Mouse (Mus musculus): ENCODE results near the gene Rem2. TPM values are rescaled to one million over a fixed set of nuclear protein-coding genes. Genes with fewer than 3 reads are reported as not detected.

Rem2 gene
- polyA plus RNA-seq, 1 experiment from 2014 or later, result 40.2 TPM

DNA sequence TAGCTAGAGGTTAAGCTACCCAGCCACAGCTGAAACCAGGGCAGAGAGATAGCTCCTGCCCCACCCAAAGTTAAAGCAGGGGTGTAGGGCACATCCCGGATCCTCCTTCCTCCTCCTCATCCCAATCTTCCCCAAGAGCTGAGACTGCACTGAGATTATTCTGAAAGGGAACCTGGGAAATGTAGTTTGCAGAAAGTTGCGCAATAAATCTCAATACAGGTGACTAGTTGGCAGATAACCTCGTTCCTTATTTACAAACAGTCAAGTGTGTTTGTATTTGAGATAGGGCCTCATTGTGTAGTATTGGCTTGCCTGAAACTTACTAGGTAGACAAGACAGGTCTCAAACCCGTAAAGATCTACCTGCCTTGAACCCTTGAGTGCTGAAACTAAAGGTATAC lies 13.8 kb upstream of the Rem2 start:
- Histone ChIP-seq H3K4me1 (replicated peaks) (peaks cover 20% of the 10 kb centered on the region), H3K36me3 (peaks cover 13% of the 10 kb centered on the region; the same call in 1 of the 2 replicates), H3K9me3 (no peaks in the 10 kb centered on the region), H3K4me3 (no peak overlapping the region), H3K27me3 (ENCODE audit: insufficient read depth, poor library complexity, severe bottlenecking) (no peaks in the 10 kb centered on the region), H3K27ac (no peak overlapping the region)
- no peak for DNase-seq (ENCODE audit: low spot score)
- 79% methylated on average over 4 of the region's 4 CpGs for WGBS

DNA sequence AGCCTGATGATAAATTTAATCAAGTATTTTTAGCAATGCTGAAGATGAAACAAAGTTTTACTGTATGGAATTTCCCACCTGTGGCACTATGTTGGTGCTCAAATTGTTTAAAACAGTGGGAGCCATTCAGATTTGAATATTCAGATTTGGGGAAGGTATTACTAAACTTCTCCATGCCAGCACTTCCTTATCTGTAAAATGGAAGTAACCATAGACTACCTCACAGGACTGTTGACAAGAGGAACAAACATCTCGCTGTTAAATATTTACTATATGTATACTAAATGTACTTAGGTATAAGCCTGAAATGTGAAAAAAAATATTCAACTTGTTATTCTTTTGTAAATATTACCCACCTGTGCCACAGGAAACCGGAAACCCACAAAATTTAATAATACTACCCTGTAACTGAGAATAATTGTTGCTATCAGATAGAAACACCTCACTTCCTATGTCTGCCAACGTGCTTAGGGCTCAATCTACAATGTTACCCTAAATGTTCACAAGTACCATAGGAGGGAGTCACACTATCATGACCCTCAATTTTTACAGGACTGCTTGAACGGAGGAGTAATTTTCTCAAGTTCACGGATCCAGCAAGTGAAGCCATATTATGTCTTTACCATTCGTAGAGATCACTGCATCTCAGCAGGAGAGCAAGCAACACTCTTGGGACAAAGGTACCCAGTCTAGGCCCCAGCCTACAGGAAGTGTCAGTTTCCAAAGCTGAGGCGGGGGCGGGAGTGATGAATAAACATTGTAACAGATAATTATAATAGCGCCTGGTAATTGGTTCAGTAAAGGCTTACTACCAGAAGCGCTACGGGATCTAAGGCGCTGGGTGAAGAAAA lies 12.6 kb upstream of the Rem2 start:
- Histone ChIP-seq H3K36me3 (peaks cover 25% of the 10 kb centered on the region), H3K27me3 (ENCODE audit: insufficient read depth, poor library complexity, severe bottlenecking) (no peaks in the 10 kb centered on the region), H3K9me3 (no peaks in the 10 kb centered on the region), H3K27ac (peak overlapping the region; percentile 91), H3K4me1 (replicated peaks) (peaks cover 22% of the 10 kb centered on the region), H3K4me3 (peak overlapping the region; percentile 85)
- no peak for DNase-seq (ENCODE audit: low spot score)
- 17% methylated on average over 12 of the region's 12 CpGs for WGBS

DNA sequence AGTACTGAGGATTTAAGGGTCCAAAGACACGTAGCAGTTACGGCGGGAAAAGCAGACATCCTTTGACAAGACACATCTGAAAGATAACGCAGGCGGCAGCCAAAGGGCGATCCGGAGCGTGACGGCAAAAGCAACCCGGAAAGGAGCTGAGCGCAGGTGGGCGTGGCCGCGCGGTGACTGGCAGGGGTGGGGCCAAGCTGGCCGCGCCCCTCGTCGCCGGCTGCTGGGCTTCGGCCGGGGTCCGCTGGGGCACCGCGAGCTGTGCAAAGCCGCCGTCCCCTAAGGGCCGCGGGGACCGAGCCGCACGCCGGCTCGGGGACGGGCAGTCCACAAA lies 12.0 kb upstream of the Rem2 start, which contains the start of gene Lrp10:
Gene Lrp10 (plus strand): TSS at position 179 of the 334 bp plus-strand sequence.
- H3K4me1 ChIP-seq (replicated peaks), result peaks cover 22% of the 10 kb centered on the region
- under 1% methylated on average over 35 of the region's 35 CpGs for WGBS
- H3K27me3 ChIP-seq (ENCODE audit: insufficient read depth, poor library complexity, severe bottlenecking), result no peaks in the 10 kb centered on the region
- peak; percentile 92 for DNase-seq (ENCODE audit: low spot score)
- H3K27ac ChIP-seq, result peak within 1 kb of the TSS; percentile 91
- H3K4me3 ChIP-seq, result peak within 1 kb of the TSS; percentile 85
- no peaks in the 10 kb centered on the region for H3K9me3 ChIP-seq
- peaks cover 31% of the 10 kb centered on the region for H3K36me3 ChIP-seq

DNA sequence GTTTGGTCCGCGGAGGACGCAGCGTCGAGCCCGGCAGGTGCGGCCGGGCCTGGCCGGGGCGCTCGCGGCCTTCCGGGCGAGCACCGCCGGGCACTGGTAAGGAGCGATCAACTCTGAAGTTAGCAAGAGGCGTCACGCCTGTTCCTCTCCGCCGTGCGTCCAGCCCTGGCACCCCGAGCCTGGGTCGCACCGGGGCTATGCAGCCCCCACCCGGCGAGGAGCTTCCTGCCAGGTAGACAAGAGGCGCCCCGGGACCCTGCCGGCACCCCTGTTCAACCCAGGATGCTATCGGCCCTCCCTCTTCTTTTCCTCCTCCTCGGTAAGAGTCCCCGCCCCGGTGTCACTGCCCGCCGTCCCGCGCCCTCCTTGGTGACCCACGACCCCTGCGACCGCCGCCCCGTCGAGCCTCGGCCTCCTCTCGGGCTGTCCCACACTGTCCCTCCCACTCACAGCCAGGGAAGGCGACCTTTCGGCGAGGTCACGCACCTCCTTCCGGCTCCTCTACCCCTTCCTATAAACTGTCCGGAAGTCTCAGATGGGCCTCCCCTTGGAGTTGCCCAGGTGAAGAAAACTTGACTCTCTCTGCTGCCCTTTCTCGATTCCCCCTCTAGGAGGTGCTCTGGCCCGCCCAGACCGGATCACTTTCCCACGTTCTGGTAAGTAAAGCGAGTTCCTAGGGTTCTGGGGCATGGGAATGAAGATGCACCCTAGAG lies 11.5 kb upstream of the Rem2 start:
- peak overlapping the region; percentile 91 for H3K27ac ChIP-seq
- H3K9me3 ChIP-seq, result no peaks in the 10 kb centered on the region
- H3K4me1 ChIP-seq (replicated peaks), result peaks cover 22% of the 10 kb centered on the region
- H3K36me3 ChIP-seq, result peaks cover 36% of the 10 kb centered on the region
- under 1% methylated on average over 57 of the region's 57 CpGs for WGBS
- peak; percentile 79 for DNase-seq (ENCODE audit: low spot score)
- no peaks in the 10 kb centered on the region for H3K27me3 ChIP-seq (ENCODE audit: insufficient read depth, poor library complexity, severe bottlenecking)
- H3K4me3 ChIP-seq, result peak overlapping the region; percentile 85

DNA sequence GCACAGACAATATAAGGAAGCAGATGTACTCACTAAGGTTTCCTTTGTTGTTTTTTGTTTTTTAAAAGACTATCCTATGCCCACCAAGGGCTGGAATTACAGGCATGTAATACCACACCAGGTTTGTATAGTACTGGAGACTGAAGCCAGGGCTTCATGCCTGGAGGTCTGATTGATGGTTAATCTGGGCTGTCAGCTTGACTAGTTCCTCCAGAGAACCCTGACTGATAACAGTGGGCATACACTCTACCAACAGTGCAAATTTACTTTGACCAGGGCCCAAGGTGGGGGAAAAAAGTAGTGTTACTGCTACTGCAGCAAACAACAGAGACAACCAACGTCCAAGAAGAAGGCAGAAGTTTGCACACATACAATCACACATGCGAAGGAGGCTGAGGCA lies 4.4 kb upstream of the Rem2 start:
- no peak for DNase-seq (ENCODE audit: low spot score)
- Histone ChIP-seq H3K36me3 (peaks cover 48% of the 10 kb centered on the region), H3K4me3 (no peak overlapping the region), H3K27me3 (ENCODE audit: insufficient read depth, poor library complexity, severe bottlenecking) (peaks cover 8% of the 10 kb centered on the region; the same call in 1 of the 2 replicates), H3K4me1 (replicated peaks) (peaks cover 16% of the 10 kb centered on the region), H3K9me3 (no peaks in the 10 kb centered on the region), H3K27ac (no peak overlapping the region; the same call in 1 of the 2 replicates)
- WGBS, result 80% methylated on average over 2 of the region's 2 CpGs

DNA sequence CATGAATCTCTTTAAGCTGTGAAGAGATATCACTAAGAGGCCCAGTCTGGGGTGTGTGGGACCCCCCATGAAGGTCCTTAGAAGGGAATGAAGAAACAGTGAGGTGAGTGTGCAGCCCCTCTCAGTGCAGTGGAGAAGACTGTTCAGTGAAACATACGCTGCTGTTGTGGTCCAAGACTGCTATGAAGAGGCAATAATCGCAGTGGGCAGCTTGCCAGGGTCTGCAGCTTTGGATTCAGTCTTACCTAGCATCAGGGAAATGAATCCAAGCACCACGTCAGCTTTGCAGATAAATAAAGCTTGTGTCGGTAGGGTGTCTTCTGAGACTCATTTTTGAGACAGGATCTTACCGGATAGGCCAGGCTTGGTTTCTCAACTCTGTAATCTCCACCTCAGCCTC lies 3.2 kb upstream of the Rem2 start:
- Histone ChIP-seq H3K4me3 (no peak overlapping the region), H3K27ac (no peak overlapping the region), H3K9me3 (no peaks in the 10 kb centered on the region), H3K4me1 (replicated peaks) (peaks cover 28% of the 10 kb centered on the region), H3K36me3 (peaks cover 36% of the 10 kb centered on the region), H3K27me3 (ENCODE audit: insufficient read depth, poor library complexity, severe bottlenecking) (peaks cover 21% of the 10 kb centered on the region)
- DNase-seq (ENCODE audit: low spot score), result no peak
- 83% methylated on average over 5 of the region's 5 CpGs for WGBS

DNA sequence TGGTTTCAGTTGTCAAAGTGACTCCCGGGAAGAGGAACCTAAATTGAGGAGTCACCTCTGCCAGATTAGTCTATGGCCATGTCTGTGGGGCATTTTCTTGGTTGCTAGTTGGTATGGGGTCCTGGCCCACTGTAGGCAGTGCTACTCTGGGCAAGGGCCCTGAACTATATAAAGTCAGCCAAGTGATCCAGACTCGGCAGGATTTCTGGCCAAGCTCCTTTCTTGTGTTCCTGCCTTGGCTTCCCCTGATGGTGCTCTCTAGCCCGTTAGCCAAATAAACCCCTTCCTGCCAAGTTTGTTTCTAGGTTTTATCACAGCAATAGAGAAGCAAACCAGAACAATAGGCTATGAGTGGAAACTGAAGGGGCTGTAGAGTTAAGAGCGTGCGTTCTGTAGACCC lies 1.2 kb upstream of the Rem2 start:
- Histone ChIP-seq H3K4me3 (no peak overlapping the region), H3K27me3 (ENCODE audit: insufficient read depth, poor library complexity, severe bottlenecking) (peaks cover 41% of the 10 kb centered on the region), H3K9me3 (no peaks in the 10 kb centered on the region), H3K36me3 (peaks cover 15% of the 10 kb centered on the region), H3K4me1 (replicated peaks) (peaks cover 44% of the 10 kb centered on the region), H3K27ac (no peak overlapping the region)
- 91% methylated on average over 5 of the region's 5 CpGs for WGBS
- no peak for DNase-seq (ENCODE audit: low spot score)

DNA sequence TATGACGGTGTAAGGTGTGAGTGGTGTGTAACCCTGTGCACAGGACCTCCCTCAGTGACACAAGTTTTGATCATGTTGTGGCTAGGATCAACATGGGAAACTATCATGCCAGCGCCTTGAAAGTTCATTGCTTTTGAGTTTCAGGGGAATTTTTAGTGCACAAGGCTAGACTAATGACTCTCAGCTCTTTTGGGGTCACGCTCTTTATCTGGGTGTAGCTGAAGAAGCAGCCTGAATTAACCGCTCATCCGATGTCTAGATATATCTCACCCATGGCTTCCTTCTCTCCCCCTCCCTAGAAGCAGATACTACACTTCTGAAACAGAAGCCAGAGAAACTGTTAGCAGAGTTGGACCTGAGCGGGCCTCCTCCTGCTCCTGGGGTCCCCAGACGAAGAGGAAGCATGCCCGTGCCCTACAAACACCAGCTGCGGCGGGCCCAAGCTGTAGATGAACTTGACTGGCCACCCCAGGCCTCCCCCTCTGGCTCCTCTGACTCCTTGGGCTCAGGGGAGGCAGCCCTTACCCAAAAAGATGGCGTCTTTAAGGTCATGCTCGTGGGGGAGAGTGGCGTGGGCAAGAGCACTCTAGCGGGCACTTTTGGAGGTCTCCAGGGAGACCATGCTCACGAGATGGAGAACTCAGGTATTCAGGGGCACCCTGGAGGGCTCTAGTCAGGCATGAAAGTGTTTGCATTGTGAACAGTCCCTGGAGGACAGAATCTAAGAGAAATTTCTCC lies 1.4 kb downstream of the Rem2 start:
- peaks cover 56% of the 10 kb centered on the region for H3K4me1 ChIP-seq (replicated peaks)
- WGBS, result 63% methylated on average over 15 of the region's 15 CpGs
- H3K4me3 ChIP-seq, result peak overlapping the region; percentile 66

DNA sequence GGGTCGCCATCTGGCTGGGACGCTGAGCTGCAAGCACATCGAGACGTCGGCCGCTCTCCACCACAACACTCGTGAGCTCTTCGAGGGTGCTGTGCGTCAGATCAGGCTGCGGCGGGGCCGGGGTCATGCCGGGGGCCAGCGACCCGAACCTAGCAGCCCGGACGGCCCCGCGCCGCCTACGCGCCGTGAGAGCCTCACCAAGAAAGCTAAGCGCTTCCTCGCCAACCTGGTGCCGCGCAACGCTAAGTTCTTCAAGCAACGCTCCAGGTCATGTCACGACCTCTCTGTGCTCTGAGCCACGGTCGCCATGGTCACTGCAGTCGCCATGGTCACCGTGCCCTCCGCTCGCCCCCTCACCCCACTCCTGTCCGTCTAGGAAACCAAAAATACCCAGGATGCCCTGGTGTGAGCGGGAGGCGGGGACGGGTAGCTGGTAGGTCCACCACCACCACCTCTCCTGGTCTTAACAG lies 3.6 kb downstream of the Rem2 start:
- WGBS, result under 1% methylated on average over 40 of the region's 40 CpGs
- no peaks in the 10 kb centered on the region for H3K9me3 ChIP-seq
- peak overlapping the region; percentile 54 for H3K4me3 ChIP-seq
- DNase-seq (ENCODE audit: low spot score), result peak; percentile 81
- H3K27ac ChIP-seq, result peak overlapping the region; percentile 86
- peaks cover 56% of the 10 kb centered on the region for H3K4me1 ChIP-seq (replicated peaks)
- H3K27me3 ChIP-seq (ENCODE audit: insufficient read depth, poor library complexity, severe bottlenecking), result peaks cover 59% of the 10 kb centered on the region
- no peaks in the 10 kb centered on the region for H3K36me3 ChIP-seq

More for the DNA sequence above, 1.4 kb downstream of the Rem2 start:
- no peak for DNase-seq (ENCODE audit: low spot score)
- Histone ChIP-seq H3K9me3 (no peaks in the 10 kb centered on the region), H3K27me3 (ENCODE audit: insufficient read depth, poor library complexity, severe bottlenecking) (peaks cover 59% of the 10 kb centered on the region), H3K36me3 (no peaks in the 10 kb centered on the region), H3K27ac (peak overlapping the region; percentile 92)

DNA sequence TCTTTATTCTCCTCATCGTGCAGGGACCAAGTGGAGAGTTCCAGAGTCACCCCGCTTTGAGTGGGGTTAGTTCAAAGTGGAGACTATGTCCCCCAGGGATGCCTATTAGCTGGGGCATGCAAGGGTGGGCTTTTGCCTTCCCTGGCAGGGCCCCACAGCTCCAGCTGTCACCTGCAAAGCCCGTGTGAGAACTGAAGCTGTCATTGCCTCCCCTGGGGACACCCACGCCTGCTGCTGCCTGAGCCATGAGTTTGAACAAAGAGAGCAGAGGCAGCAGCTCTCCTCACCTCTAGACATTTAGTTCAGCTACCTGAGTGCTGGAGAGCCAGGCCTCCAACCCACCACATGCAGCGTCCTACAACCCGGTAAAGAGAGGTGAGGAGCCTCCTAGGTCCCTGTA lies 4.8 kb downstream of the Rem2 start:
- no peaks in the 10 kb centered on the region for H3K36me3 ChIP-seq
- no peak for DNase-seq (ENCODE audit: low spot score)
- H3K4me3 ChIP-seq, result no peak overlapping the region
- WGBS, result 70% methylated on average over 6 of the region's 6 CpGs
- H3K27ac ChIP-seq, result peak overlapping the region; percentile 30
- H3K9me3 ChIP-seq, result no peaks in the 10 kb centered on the region
- H3K27me3 ChIP-seq (ENCODE audit: insufficient read depth, poor library complexity, severe bottlenecking), result peaks cover 54% of the 10 kb centered on the region
- H3K4me1 ChIP-seq (replicated peaks), result peaks cover 50% of the 10 kb centered on the region

DNA sequence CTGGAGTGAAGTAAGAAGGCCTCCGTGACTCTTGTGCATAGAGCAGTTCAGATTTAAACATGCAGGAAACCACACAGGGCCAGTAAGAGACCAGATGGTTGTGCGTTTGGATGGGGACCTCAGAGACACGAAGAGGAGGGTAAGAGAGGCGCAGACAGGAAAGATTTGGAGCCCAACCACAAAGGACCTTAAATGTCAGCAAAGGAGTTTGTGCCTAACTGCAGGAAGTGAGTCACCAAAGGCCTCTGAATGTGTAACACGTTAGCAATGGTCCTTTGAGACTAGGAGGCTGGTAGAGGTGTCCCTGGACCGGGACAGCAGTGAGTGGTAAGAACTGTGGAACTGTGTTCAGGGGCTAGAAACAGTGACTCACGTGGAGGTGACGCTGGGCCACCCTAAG lies 5.5 kb downstream of the Rem2 start:
- H3K4me1 ChIP-seq (replicated peaks), result peaks cover 43% of the 10 kb centered on the region
- no peak overlapping the region for H3K4me3 ChIP-seq
- WGBS, result 84% methylated on average over 8 of the region's 8 CpGs
- no peaks in the 10 kb centered on the region for H3K9me3 ChIP-seq
- DNase-seq (ENCODE audit: low spot score), result no peak
- H3K27ac ChIP-seq, result no peak overlapping the region
- peaks cover 51% of the 10 kb centered on the region for H3K27me3 ChIP-seq (ENCODE audit: insufficient read depth, poor library complexity, severe bottlenecking)
- H3K36me3 ChIP-seq, result no peaks in the 10 kb centered on the region

DNA sequence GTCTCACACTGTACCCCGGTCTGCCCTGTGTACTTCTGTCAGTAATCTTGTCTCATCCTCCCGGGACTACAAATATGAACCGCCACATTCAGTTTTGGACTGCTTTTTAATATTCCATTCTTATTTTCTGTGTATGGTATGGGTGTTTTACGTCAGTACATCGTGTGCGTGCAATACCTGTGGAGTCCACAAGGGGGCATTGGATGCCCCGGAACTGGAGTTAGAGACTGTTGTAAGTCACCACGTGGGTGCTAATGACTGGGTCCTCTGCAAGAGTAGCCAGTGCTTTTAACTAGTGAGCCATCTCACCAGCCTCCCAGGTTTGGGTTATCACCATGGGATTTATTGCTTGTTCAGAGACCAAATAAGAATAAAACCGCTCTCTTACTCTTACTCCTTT lies 6.6 kb downstream of the Rem2 start:
- Histone ChIP-seq H3K27me3 (ENCODE audit: insufficient read depth, poor library complexity, severe bottlenecking) (peaks cover 40% of the 10 kb centered on the region), H3K4me1 (replicated peaks) (peaks cover 32% of the 10 kb centered on the region), H3K9me3 (no peaks in the 10 kb centered on the region), H3K27ac (no peak overlapping the region), H3K36me3 (no peaks in the 10 kb centered on the region), H3K4me3 (no peak overlapping the region)
- 38% methylated on average over 9 of the region's 9 CpGs for WGBS
- DNase-seq (ENCODE audit: low spot score), result peak; percentile 59

All from hindbrain, embryonic 10.5 days (tissue).